Mouse (Mus musculus) C2C12 (cell line): Measurements from ENCODE around the gene Ppp2r5e.

Source experiments
- CEBPB ChIP-seq: IDR thresholded peaks from one replicate; pipeline ENCODE4 v1.6.1; 2011; ENCODE audit warnings: low read depth, mild to moderate bottlenecking, control low read depth, moderate library complexity
- CTCF ChIP-seq: IDR thresholded peaks from one replicate; pipeline ENCODE4 v1.5.1; 2011; ENCODE audit not compliant: control insufficient read depth, insufficient read depth, insufficient read length
- FOSL1 ChIP-seq: IDR thresholded peaks from one replicate; pipeline ENCODE4 v1.8.0; 2011; ENCODE audit warnings: mild to moderate bottlenecking, low read length; ENCODE audit not compliant: poor library complexity, insufficient read depth, severe bottlenecking
- MAX ChIP-seq: IDR thresholded peaks from one replicate; pipeline ENCODE4 v1.6.1; 2011; ENCODE audit warnings: mild to moderate bottlenecking, control low read depth
- MYOD1 ChIP-seq: IDR thresholded peaks from one replicate; pipeline ENCODE4 v1.6.1; 2011; ENCODE audit warnings: low read depth; ENCODE audit not compliant: control insufficient read depth, insufficient read length
- USF1 ChIP-seq: IDR thresholded peaks from one replicate; pipeline ENCODE4 v1.6.1; 2011; ENCODE audit warnings: low read depth, mild to moderate bottlenecking, control low read depth, moderate library complexity

- TF ChIP-seq CTCF (no peak), USF1 (no peak), MAX (no peak), FOSL1 (no peak), CEBPB (no peak), MYOD1 (no peak)
Observed at GRCm38 (mm10) chr12:75466206-75466605, 129.8 kb downstream of the Ppp2r5e start.
